Mouse (Mus musculus) neural tube, embryonic 13.5 days (tissue): ENCODE data around the gene Gm7247. TPM values are rescaled to one million over a fixed set of nuclear protein-coding genes. Genes with fewer than 3 reads are reported as not detected.
"Not testable (repeated sequence)": the region's sequence is repeated elsewhere in the genome, so short reads cannot be mapped to it uniquely, and the experiment has no call there.

Experiments
- ATAC-seq: fragments of 200-750 bp; cut with Nextera tagmentation; 2 replicates; pipeline ENCODE4 v1.8.0; 2017; ENCODE audit warnings: low read depth, mild to moderate bottlenecking, moderate TSS enrichment, moderate library complexity
- H3K27ac ChIP-seq: fragments of 300-500 bp; sonication (generic); replicated peaks from 2 replicates; pipeline ENCODE4 v1.5.1; 2015; ENCODE audit warnings: moderate library complexity, mild to moderate bottlenecking, inconsistent platforms
- H3K27me3 ChIP-seq: fragments of 300-500 bp; sonication (generic); 2 replicates; pipeline ENCODE4 v1.6.1; 2015; ENCODE audit warnings: mild to moderate bottlenecking, inconsistent platforms
- H3K36me3 ChIP-seq: fragments of 300-500 bp; sonication (generic); 2 replicates; pipeline ENCODE4 v1.6.1; 2015; ENCODE audit warnings: mild to moderate bottlenecking, inconsistent platforms
- H3K4me1 ChIP-seq: fragments of 300-500 bp; sonication (generic); replicated peaks from 2 replicates; pipeline ENCODE4 v1.6.1; 2015; ENCODE audit warnings: inconsistent platforms
- H3K4me2 ChIP-seq: fragments of 300-500 bp; sonication (generic); 2 replicates; pipeline ENCODE4 v1.6.1; 2015; ENCODE audit warnings: inconsistent platforms, mild to moderate bottlenecking, moderate library complexity
- H3K4me3 ChIP-seq: fragments of 300-500 bp; sonication (generic); 2 replicates; pipeline ENCODE4 v1.5.1; 2015; ENCODE audit warnings: mild to moderate bottlenecking, inconsistent platforms
- H3K9ac ChIP-seq: fragments of 300-500 bp; sonication (generic); 2 replicates; pipeline ENCODE4 v1.6.1; 2015; ENCODE audit warnings: moderate library complexity, mild to moderate bottlenecking, inconsistent platforms
- H3K9me3 ChIP-seq: fragments of 300-500 bp; sonication (generic); 2 replicates; pipeline ENCODE4 v1.6.1; 2016; ENCODE audit warnings: inconsistent platforms
- WGBS: fragments of 180-500 bp; shearing (Covaris S2); methylation state at CpG from one replicate; pipeline ENCODE4 v1.1.7; 2015; 5-methylcytosine and 5-hydroxymethylcytosine counted together
- polyA plus RNA-seq: library from polyadenylated mRNA; unstranded; fragments of >200 nt; fragmentation: Nextera tagmentation; extraction: Ambion mirVana; gene quantifications from 2 replicates; pipeline ENCODE4 v1.2.1, GENCODE M21; 2015

Gene Gm7247
- polyA plus RNA-seq, 1 experiment from 2014 or later = not detected

DNA sequence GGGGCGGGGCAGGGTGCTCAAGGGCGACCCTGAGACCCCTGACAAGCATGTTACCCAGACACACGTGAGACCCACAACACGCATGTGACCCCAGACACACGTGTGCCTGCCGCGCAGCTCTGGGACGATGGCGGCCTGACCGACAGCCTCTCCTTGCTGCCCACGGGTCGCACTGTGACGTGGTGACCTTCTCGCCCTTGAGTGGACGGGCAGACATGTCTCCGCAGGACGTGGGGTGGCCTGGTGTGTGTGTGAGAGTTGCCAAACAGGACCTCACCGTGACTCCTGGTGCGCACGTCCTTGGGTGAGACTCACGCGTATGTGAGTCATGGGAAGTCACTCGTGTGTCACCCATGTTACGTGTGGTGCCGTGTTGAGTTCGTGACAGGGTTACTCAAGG is 73.5 kb downstream of the Gm7247 start:
- no peak for ATAC-seq
- H3K27me3 ChIP-seq = no peaks in the 10 kb centered on the region
- no peaks in the 10 kb centered on the region for H3K36me3 ChIP-seq
- H3K4me3 ChIP-seq = no peak overlapping the region
- no peak overlapping the region for H3K4me2 ChIP-seq
- peaks cover 9% of the 10 kb centered on the region; the same call in 1 of the 2 replicates for H3K9me3 ChIP-seq
- H3K4me1 ChIP-seq = no peaks in the 10 kb centered on the region
- no peak overlapping the region for H3K9ac ChIP-seq
- WGBS = 96% methylated on average over 26 of the region's 26 CpGs
- no peak overlapping the region for H3K27ac ChIP-seq

DNA sequence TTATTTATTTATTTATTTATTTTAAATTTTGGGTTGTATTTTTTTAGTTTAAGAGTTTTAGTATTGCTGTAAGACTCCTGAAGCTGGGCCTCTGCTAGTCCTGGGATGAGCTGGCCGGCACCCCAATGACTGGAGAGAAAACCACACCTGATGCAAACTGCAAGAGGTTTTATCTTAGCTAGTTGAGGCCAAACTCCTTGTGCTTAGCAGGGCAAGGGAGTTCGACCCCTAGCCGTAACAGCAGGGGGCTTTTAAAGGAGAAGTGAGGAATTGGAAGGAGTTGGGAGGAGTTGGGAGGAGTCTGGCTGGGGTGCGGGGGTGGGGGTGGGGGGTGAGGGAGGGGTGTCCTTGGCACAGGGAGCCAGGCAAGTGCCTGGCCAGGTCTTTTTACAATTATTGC is 77.4 kb downstream of the Gm7247 start:
- Histone ChIP-seq H3K27me3 (no peaks in the 10 kb centered on the region), H3K9me3 (peaks cover 9% of the 10 kb centered on the region; the same call in 1 of the 2 replicates), H3K27ac (no peak overlapping the region), H3K4me2 (no peak overlapping the region), H3K4me1 (no peaks in the 10 kb centered on the region), H3K36me3 (no peaks in the 10 kb centered on the region), H3K4me3 (no peak overlapping the region), H3K9ac (no peak overlapping the region)
- WGBS = 81% methylated on average over 4 of the region's 4 CpGs
- no peak for ATAC-seq

DNA sequence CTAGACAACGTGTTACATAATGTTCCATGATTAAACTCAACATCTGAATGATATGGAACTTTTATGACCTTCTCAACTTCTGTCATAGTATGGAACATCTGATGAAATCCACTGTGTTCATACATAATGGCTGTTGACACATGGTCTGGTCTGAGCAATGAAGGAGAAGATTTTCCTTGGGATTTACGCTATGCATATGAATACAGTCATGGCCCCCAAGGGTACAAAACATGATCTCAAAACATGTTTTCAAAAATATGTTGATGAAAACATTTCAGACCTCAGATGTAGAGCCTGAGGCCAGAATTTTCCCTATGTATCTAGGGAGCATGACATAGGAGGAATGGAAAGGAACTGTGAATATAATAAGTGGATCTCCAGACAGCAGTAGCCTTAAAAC is 90.0 kb downstream of the Gm7247 start, which contains the start of gene Vmn2r89:
Gene Vmn2r89, plus strand, starts transcription at position 301 of the 400 bp plus-strand sequence.
- H3K4me2 ChIP-seq, H3K4me1 ChIP-seq, H3K27ac ChIP-seq, H3K9ac ChIP-seq, H3K27me3 ChIP-seq, H3K36me3 ChIP-seq, ATAC-seq, H3K4me3 ChIP-seq, H3K9me3 ChIP-seq: not testable (repeated sequence)
- 89% methylated on average over 2 of the region's 2 CpGs for WGBS

DNA sequence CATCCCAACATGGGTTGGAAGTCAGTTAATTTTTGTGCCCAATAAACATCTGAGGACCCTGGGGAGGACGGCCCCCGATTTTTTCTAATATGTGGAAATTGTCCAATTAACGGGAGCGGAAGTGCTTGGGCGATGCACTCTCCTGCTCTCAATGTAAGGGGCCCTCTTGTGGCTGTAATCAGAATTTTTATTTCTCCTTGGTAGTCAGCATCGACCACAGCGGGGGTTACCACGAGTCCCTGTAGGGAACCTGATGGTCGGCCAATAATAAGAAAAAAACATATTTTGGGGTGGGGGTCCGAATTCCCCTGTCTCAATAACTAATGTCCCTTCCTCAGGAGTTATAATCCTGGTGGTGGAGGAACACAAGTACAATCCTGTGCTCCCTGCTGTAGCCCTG is 118.7 kb downstream of the Gm7247 start:
- not testable (repeated sequence) for H3K9me3 ChIP-seq, H3K4me1 ChIP-seq, H3K36me3 ChIP-seq, H3K27ac ChIP-seq, H3K9ac ChIP-seq, ATAC-seq, H3K4me2 ChIP-seq, H3K27me3 ChIP-seq, H3K4me3 ChIP-seq
- 91% methylated on average over 10 of the region's 10 CpGs for WGBS

DNA sequence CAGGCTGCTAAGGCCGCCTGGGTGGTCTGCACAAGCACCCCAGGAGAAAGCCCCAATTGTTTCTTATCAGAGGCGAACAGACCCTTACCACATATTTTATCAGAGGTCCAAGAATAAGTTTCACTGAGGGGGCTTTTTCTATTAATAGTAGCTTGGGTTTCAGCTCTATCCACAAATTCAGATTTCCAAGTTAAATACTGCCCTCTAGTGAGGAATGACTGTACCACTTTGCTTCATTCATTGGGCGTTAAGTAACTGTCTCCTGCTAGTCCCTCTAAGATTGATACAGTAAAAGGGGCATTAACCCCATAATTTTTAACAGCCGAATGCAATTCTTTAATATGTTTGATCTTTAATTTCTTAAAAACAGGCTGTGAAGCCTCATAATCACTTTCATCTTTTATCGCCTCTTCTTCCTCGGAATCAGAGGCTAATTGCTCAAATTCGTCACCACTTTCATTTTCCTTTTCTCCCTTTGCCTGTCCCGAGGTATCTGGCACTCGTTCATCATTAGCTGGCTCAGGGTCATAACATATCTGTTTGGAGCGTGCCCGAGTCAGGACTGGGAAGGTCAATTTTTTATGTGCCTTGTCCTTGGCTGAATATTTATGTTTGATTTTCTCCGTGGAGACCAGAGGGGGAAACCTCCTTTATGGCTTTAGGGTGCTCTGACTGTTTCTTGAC is 119.9 kb downstream of the Gm7247 start:
- not testable (repeated sequence) for H3K36me3 ChIP-seq, H3K27me3 ChIP-seq, H3K9me3 ChIP-seq, ATAC-seq, H3K4me2 ChIP-seq, H3K4me3 ChIP-seq, H3K9ac ChIP-seq, H3K27ac ChIP-seq, H3K4me1 ChIP-seq
- WGBS = 87% methylated on average over 12 of the region's 12 CpGs

DNA sequence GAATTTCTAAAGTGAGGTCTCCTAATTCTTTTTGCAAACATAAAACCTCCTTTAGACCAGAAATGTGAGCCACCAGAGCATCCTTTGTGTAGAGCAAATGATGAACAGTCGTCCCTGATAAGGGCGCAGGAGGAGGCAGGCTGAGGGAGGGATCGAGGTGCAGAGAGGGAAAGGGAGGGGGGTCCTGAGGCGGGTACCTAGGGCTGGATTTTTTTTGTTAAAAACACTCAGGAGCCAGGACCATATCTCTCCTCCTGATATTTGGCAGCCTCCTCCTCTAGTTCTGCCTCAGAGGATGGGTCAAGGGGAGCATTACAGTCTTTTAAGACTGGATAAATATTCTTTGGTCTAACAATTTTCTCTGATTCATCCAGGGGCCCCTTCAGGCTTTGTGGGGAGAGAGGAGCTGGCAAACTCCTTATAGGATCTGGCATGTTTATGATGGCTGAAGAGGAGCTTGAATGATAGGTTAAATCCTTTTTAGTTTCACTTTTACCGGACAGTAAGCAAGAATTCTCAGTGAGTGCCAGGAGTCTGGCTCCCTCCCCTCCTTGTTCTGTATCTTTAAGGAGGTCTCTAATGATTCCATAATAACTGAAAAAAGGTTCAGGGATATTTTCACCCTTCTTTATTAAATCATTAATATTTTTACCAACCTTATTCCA is 120.6 kb downstream of the Gm7247 start:
- 78% methylated on average over 5 of the region's 5 CpGs for WGBS
- Histone ChIP-seq H3K4me3 (no peak overlapping the region), H3K4me2 (no peak overlapping the region), H3K27ac (no peak overlapping the region), H3K4me1 (no peaks in the 10 kb centered on the region), H3K36me3 (no peaks in the 10 kb centered on the region), H3K9me3 (peaks cover 9% of the 10 kb centered on the region; the same call in 1 of the 2 replicates), H3K9ac (no peak overlapping the region), H3K27me3 (no peaks in the 10 kb centered on the region)
- no peak for ATAC-seq

DNA sequence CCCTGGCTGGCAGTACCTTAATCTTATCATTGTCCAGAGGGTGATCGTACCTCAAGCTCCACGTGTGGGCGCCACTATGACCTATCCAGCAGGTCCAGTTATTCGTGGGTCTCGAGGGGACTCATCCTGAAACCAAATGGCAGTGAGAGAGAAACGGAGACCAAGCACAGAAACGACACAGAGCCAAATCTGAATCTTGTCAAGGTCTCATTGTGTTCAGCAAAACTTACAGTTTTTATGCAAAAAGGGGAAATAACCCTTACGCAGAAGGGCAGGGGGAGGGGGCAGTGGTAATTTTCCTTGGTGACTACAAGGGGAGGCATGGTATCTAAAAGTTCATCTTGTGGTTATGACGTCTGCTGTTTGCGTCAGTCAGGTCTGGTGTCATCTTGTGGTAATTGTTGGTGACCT is 121.4 kb downstream of the Gm7247 start:
- H3K4me2 ChIP-seq, ATAC-seq, H3K9ac ChIP-seq, H3K9me3 ChIP-seq, H3K27me3 ChIP-seq, H3K27ac ChIP-seq, H3K4me1 ChIP-seq, H3K36me3 ChIP-seq, H3K4me3 ChIP-seq: not testable (repeated sequence)
- WGBS = 87% methylated on average over 10 of the region's 10 CpGs

DNA sequence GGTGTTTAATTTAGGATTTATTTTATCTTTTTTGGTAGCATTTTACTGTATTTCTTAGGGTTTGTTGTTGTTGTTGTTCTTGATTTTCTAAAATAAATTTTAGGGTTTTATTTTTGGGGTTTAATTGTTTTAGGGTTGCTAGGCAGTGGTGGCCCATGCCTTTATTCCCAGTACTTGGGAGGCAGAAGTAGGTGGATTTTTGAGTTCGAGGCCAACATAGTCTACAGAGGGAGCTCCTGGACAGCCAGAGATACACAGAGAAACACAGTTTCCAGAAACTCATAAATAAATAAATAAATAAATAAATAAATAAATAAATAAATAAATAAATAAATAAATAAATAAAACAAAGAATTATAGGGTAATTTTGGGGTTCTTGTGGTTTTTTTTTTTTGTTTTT is 122.1 kb downstream of the Gm7247 start:
- Histone ChIP-seq H3K9me3 (peaks cover 9% of the 10 kb centered on the region; the same call in 1 of the 2 replicates), H3K27me3 (no peaks in the 10 kb centered on the region), H3K9ac (no peak overlapping the region), H3K4me1 (no peaks in the 10 kb centered on the region), H3K27ac (no peak overlapping the region), H3K36me3 (no peaks in the 10 kb centered on the region), H3K4me3 (no peak overlapping the region), H3K4me2 (no peak overlapping the region)
- WGBS = 81% methylated on average over 1 of the region's 1 CpGs
- ATAC-seq = no peak

DNA sequence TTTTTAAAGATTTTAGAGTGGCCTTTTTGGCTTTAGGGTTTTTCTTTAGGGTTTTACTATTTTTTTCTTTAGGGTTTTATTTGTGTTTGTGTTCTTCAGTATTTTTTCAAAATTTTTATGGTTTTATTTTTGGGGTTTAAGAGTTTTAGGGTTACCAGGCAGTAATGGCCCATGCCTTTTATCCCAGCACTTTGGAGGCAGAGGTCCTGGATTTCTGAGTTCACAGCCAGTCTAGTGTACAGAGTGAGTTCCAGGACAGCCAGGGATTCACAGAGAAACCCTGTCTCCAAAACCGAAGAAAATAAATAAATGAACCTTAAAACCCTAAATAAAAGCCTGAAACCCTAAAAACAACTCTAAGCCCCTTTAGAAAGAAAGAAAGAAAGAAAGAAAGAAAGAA is 124.6 kb downstream of the Gm7247 start:
- no peak overlapping the region for H3K4me3 ChIP-seq
- WGBS = 83% methylated on average over 1 of the region's 1 CpGs

DNA sequence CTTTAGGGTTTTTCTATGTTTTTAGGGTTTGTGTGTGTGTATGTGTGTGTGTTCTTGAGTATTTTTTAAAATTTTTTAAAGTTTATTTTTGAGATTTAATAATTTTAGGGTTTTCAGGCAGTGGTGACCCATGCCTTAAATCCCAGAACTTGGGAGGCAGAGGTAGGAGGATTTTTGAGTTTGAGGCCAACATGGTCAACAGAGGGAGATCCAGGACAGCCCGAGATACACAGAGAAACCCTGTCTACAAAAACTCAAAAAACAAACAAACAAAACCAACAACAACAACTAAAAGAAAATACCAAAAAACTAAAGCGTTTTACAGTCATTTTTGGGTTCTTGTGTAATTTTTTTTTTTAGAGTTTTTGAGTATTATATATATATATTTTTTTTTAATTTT is 134.2 kb downstream of the Gm7247 start:
- Histone ChIP-seq H3K36me3 (no peaks in the 10 kb centered on the region), H3K4me1 (no peaks in the 10 kb centered on the region), H3K9ac (no peak overlapping the region), H3K27ac (no peak overlapping the region), H3K4me3 (no peak overlapping the region), H3K27me3 (no peaks in the 10 kb centered on the region), H3K9me3 (no peaks in the 10 kb centered on the region), H3K4me2 (no peak overlapping the region)
- 92% methylated on average over 2 of the region's 2 CpGs for WGBS
- no peak for ATAC-seq

More for the DNA sequence above, 124.6 kb downstream of the Gm7247 start:
- H3K4me1 ChIP-seq = no peaks in the 10 kb centered on the region
- no peak for ATAC-seq
- no peak overlapping the region for H3K27ac ChIP-seq
- no peaks in the 10 kb centered on the region for H3K36me3 ChIP-seq
- H3K27me3 ChIP-seq = no peaks in the 10 kb centered on the region
- H3K4me2 ChIP-seq = no peak overlapping the region
- H3K9me3 ChIP-seq = peaks cover 9% of the 10 kb centered on the region; the same call in 1 of the 2 replicates
- no peak overlapping the region for H3K9ac ChIP-seq

DNA sequence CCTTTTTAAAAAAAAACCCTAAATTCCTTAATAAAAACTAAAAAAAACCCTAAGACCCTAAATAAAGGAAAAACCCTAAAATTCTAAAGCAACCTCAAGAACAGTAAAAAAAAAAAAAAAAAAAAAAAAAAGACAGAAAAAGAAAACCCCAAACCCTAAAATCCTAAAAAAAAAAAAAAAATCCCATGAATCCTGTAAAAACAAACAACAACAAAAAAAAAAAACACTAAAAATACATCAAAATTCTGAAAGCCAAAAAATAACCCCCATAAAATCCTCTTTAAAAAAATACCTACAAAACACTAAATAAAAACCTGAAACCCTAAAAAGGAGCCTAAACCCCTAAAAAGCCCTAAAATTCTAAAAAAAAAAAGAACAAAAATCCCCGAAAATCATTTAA is 135.4 kb downstream of the Gm7247 start:
- Histone ChIP-seq H3K4me2 (no peak overlapping the region), H3K27ac (no peak overlapping the region), H3K4me3 (no peak overlapping the region), H3K9me3 (no peaks in the 10 kb centered on the region), H3K36me3 (no peaks in the 10 kb centered on the region), H3K27me3 (no peaks in the 10 kb centered on the region), H3K4me1 (no peaks in the 10 kb centered on the region), H3K9ac (no peak overlapping the region)
- ATAC-seq = no peak
- WGBS = 96% methylated on average over 1 of the region's 1 CpGs

DNA sequence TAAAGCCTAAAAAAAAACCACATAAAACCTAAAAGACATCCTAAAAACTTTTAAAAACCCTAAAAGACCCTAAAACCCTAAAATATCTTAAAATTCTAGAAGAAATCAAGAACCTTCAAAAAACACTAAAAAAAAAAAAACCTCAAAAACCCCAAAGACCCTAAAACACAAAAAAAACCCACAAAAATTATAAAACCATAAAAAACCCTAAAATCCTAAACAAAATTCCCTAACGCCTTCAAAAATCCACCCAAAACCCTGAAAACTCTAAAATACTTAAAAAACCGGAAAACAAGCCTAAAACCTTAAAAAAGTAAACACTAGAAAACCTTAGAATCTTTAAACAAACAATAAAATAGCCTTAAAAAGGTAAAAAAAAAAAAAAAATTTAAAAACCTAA is 136.4 kb downstream of the Gm7247 start:
- H3K4me1 ChIP-seq = no peaks in the 10 kb centered on the region
- H3K4me2 ChIP-seq = no peak overlapping the region
- no peak overlapping the region for H3K4me3 ChIP-seq
- H3K36me3 ChIP-seq = no peaks in the 10 kb centered on the region
- H3K27ac ChIP-seq = no peak overlapping the region
- H3K9ac ChIP-seq = no peak overlapping the region
- WGBS = 91% methylated on average over 2 of the region's 2 CpGs
- H3K27me3 ChIP-seq = no peaks in the 10 kb centered on the region
- H3K9me3 ChIP-seq = no peaks in the 10 kb centered on the region
- no peak for ATAC-seq
